Mouse (Mus musculus) liver, postnatal 0 days (tissue): ENCODE data around the gene Rab2b. TPM values are rescaled to one million over a fixed set of nuclear protein-coding genes. Genes with fewer than 3 reads are reported as not detected.

ENCODE experiments used
- ATAC-seq: fragments of 200-750 bp; cut with Nextera tagmentation; 2 replicates; pipeline ENCODE4 v1.8.0; 2017; ENCODE audit warnings: mild to moderate bottlenecking, moderate library complexity
- DNase-seq: peaks from one replicate; pipeline ENCODE4 v3.0.0-alpha.2; 2016
- H3K27ac ChIP-seq: fragments of 300-500 bp; sonication (generic); 2 replicates; pipeline ENCODE4 v1.5.1; 2014; ENCODE audit warnings: antibody characterized with exemption, moderate library complexity, mild to moderate bottlenecking, low read depth
- H3K27me3 ChIP-seq: fragments of 300-500 bp; sonication (generic); 2 replicates; pipeline ENCODE4 v1.6.1; 2014; ENCODE audit warnings: low read length, control low read depth, mixed read lengths; ENCODE audit not compliant: insufficient read depth
- H3K36me3 ChIP-seq: fragments of 300-500 bp; sonication (generic); replicated peaks from 2 replicates; pipeline ENCODE4 v1.6.1; 2014; ENCODE audit warnings: mild to moderate bottlenecking, control low read depth, low read length, moderate library complexity, mixed read lengths; ENCODE audit not compliant: insufficient read depth
- H3K4me1 ChIP-seq: fragments of 300-500 bp; sonication (generic); 2 replicates; pipeline ENCODE4 v1.6.1; 2014; ENCODE audit warnings: antibody characterized with exemption, mild to moderate bottlenecking, control low read depth; ENCODE audit not compliant: insufficient read depth
- H3K4me2 ChIP-seq: fragments of 300-500 bp; sonication (generic); 2 replicates; pipeline ENCODE4 v1.6.1; 2014; ENCODE audit warnings: low read depth, mild to moderate bottlenecking, low read length, moderate library complexity, mixed read lengths
- H3K4me3 ChIP-seq: fragments of 300-500 bp; sonication (generic); 2 replicates; pipeline ENCODE4 v1.5.1; 2014; ENCODE audit warnings: low read depth, low read length
- H3K9ac ChIP-seq: fragments of 300-500 bp; sonication (generic); replicated peaks from 2 replicates; pipeline ENCODE4 v1.6.1; 2014; ENCODE audit warnings: mild to moderate bottlenecking, moderate library complexity
- H3K9me3 ChIP-seq: fragments of 300-500 bp; sonication (generic); 2 replicates; pipeline ENCODE4 v1.6.1; 2016; ENCODE audit warnings: mild to moderate bottlenecking, control low read depth, low read length, mixed read lengths
- CTCF ChIP-seq: sonication (generic); IDR thresholded peaks from 2 replicates; pipeline ENCODE4 v1.5.1; 2016; ENCODE audit warnings: antibody characterized with exemption, low read depth
- EP300 ChIP-seq: IDR thresholded peaks from 2 replicates; pipeline ENCODE4 v1.6.1; 2016; ENCODE audit warnings: antibody characterized with exemption, low read depth, mild to moderate bottlenecking
- WGBS: fragments of 180-500 bp; shearing (Covaris S2); extraction: QIAGEN DNeasy Blood & Tissue Kit; methylation state at CpG from one replicate; pipeline ENCODE4 v1.1.7; 2014; ENCODE audit not compliant: insufficient replicate concordance; 5-methylcytosine and 5-hydroxymethylcytosine counted together
- polyA plus RNA-seq: library from polyadenylated mRNA; unstranded; fragments of >200 nt; fragmentation: Nextera tagmentation; extraction: Ambion mirVana; gene quantifications from 2 replicates; pipeline ENCODE4 v1.2.1, GENCODE M21; 2015

Rab2b gene
- polyA plus RNA-seq = 2.7 and 2.8 TPM in 2 replicates

DNA sequence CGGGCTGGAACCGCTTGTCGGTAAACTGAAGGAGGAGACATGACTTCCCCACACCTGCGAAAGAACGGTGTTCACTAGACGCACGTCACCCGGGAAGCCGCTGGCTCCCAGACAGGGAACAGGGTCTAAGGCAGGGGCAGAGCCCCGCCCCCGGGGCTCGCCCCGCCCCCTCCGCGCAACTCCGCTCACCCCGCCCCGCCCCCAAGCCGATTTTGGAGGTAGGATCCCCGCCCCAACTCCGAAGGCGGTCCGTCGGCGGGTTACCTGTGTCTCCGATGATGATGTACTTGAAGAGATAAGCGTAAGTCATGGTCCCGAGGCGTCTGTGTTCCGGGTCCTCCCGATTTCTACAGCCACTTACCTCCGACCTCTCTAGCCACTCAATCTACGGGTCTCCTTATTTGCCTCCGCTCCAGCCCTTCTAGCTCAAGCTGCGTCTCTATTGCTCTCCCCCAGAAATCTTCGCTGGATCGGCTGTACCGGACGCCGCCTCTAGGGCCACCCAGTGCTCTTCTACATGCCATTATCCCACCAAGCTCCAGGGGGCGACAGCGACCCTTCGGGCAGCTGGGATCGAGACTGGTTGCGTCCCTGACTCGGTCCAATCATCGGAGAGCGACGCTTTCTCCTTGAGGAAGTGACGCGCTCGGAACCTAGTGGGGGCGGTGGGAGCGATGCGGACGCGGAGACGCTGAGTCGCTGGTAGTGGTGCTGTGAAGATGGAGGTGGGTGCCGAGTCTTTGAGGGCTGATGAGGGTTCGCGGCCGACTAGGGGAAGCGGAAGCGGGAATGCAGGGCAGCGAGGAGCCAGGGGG, at the start of gene Rab2b, which contains the start of gene Tox4:
Gene Rab2b (minus strand): TSS at position 614 of the 815 bp plus-strand sequence.
Gene Tox4 (plus strand): TSS at position 215 of the 815 bp plus-strand sequence.
- peak; percentile 99 for DNase-seq
- Histone ChIP-seq H3K4me3 (peak within 1 kb of the TSS; percentile 96), H3K9me3 (no peaks in the 10 kb centered on the region), H3K27ac (peak within 1 kb of the TSS; percentile 95), H3K36me3 (peaks cover 3% of the 10 kb centered on the region; the same call in 1 of the 2 replicates), H3K4me2 (peak within 1 kb of the TSS; percentile 73), H3K4me1 (peaks cover 6% of the 10 kb centered on the region), H3K27me3 (no peaks in the 10 kb centered on the region), H3K9ac (peak within 1 kb of the TSS; percentile 91)
- TF ChIP-seq CTCF = peak; percentile 100
- no peak; the same call in 1 of the 2 replicates for TF ChIP-seq EP300
- ATAC-seq = peak; percentile 95
- WGBS = under 1% methylated on average over 60 of the region's 66 CpGs

DNA sequence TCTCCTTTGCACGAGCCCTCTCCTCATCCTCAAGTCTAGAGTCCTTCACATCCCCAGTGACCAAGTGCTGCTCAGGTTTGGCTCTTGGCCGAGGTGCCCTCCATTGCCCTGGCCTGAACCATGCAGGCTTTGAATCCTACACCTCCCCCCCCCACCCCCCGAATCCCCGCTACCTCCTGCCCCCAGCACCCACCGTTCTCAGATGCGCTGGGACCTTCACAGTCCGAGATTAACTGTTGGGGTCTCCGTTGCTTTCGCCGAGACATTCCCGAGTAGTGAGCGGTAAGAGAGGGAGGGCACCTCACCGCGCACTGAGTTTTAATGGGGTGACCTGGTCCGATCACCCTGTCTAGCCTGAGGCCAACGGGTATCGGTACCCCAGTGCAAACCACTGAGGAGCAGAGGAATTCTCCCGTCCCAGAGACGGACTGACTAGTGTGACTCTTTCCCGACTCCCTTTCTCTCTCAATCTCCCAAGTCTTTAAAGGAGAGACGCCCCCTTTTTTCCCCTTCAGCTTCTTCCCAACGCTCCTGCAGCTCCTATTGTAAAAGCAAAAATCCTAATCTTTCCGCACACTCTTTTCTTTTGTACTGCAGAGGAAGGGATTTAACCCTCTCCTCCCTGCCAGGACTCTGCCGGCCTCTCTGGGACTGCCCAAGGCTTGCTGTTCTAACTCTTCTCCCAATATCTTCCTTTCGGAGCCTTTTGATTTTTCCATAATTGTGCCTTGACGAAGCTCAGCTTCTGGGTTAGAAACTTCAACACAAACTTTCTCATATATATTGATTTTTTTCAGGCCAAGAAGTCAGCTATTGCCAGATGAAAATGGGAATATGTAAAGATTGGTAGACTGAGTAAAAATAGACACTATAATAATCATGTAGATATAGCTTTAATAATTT, 48.8 kb upstream of the Rab2b start, which contains the start of gene Sall2:
Gene Sall2 (minus strand): TSS at position 853 of the 903 bp plus-strand sequence.
- H3K27me3 ChIP-seq = peaks cover 50% of the 10 kb centered on the region
- no peak for TF ChIP-seq EP300
- TF ChIP-seq CTCF = no peak
- peak within 1 kb of the TSS; percentile 62 for H3K4me2 ChIP-seq
- 5% methylated on average over 26 of the region's 26 CpGs for WGBS
- no peaks in the 10 kb centered on the region for H3K36me3 ChIP-seq
- H3K4me3 ChIP-seq = peak within 1 kb of the TSS; percentile 24
- ATAC-seq (no peak), DNase-seq (no peak)
- H3K27ac ChIP-seq = no peak within 1 kb of the TSS
- no peaks in the 10 kb centered on the region for H3K9me3 ChIP-seq
- no peaks in the 10 kb centered on the region for H3K4me1 ChIP-seq
- no peak within 1 kb of the TSS; the same call in 1 of the 2 replicates for H3K9ac ChIP-seq

DNA sequence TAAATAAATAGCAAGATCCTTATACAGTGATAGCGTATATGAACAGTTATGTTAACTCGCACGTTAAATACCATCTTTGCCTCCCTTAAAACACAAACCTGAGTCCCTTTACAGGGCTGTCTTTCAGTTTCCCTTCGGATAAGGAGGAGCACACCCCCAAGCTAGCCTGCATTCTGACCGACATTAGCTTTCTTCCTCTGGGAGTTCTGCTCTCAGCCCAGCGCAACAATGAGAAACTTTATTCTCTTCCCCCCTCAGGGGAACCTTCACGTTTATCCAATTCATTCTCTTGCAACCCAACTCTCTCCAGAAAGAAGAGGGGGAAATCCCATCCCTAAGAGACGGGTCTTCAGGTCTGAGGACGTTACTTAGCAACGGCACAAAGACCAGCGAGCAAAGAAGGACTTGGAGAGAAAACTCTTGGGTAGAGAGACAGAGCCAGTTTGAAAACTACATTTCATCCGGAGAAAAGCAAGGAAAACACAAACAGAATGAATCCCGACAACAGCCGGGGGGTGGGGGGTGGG, 48.1 kb upstream of the Rab2b start:
- 4% methylated on average over 14 of the region's 14 CpGs for WGBS
- Histone ChIP-seq H3K4me1 (no peaks in the 10 kb centered on the region), H3K4me2 (peak overlapping the region; percentile 62), H3K9me3 (no peaks in the 10 kb centered on the region), H3K9ac (no peak overlapping the region), H3K36me3 (no peaks in the 10 kb centered on the region), H3K4me3 (peak overlapping the region; percentile 24; the same call in 1 of the 2 replicates), H3K27ac (no peak overlapping the region), H3K27me3 (peaks cover 50% of the 10 kb centered on the region)
- no peak for TF ChIP-seq CTCF
- no peak for TF ChIP-seq EP300
- DNase-seq (no peak), ATAC-seq (no peak)

DNA sequence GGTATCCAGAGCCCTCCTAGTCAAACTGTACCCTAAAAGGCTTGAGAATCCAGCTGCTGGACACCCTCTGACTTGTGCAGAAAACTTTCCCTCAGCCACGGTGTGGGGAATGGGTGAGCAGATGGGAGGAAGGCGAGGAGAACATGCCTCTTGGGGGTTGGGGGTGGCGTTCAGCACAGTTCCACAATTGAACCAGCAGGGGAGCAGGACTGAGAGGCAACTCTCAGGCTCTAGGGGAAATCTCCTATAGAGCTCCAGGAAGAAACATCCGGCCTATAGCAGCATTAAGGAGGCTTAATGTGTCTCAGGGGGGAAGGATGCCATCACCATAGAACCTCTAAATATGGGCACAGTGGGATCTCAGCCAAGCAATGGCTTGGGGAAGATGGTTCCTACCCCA, 46.5 kb upstream of the Rab2b start:
- ATAC-seq (no peak), DNase-seq (no peak)
- Histone ChIP-seq H3K27ac (no peak overlapping the region), H3K4me1 (no peaks in the 10 kb centered on the region), H3K9me3 (no peaks in the 10 kb centered on the region), H3K9ac (no peak overlapping the region), H3K27me3 (peaks cover 47% of the 10 kb centered on the region), H3K4me2 (no peak overlapping the region), H3K4me3 (no peak overlapping the region), H3K36me3 (no peaks in the 10 kb centered on the region)
- WGBS = 27% methylated on average over 4 of the region's 4 CpGs
- peak; percentile 31 for TF ChIP-seq CTCF
- no peak for TF ChIP-seq EP300

DNA sequence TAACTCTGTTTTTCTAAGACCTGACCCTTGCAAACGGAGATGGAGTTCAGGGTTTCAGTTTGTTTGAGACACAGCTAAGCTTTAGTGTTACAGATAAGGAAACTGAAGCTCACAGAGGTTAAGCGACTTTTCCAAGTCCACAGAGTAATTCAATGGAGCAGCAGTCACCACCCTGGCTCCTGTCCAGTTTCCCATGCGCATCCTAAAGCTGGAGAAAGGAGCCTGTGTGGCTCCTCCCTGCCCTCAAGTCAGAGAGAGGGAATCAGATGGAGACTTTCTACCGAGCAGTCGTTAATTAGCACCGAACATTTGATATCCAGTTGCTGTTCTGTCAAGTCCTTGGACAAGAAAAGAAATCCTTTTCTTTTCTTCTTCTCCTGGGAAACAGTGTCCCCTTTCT, 40.0 kb upstream of the Rab2b start:
- TF ChIP-seq CTCF = no peak
- no peak for TF ChIP-seq EP300
- peaks cover 20% of the 10 kb centered on the region for H3K27me3 ChIP-seq
- ATAC-seq (no peak), DNase-seq (no peak)
- 63% methylated on average over 6 of the region's 6 CpGs for WGBS
- H3K9me3 ChIP-seq = no peaks in the 10 kb centered on the region
- no peak overlapping the region for H3K9ac ChIP-seq
- no peak overlapping the region for H3K4me2 ChIP-seq
- H3K4me3 ChIP-seq = no peak overlapping the region
- H3K27ac ChIP-seq = no peak overlapping the region
- H3K36me3 ChIP-seq = no peaks in the 10 kb centered on the region
- 0 out of 2 replicates have a peak, but pooled peaks cover 5% of the 10 kb centered on the region for H3K4me1 ChIP-seq
